Mouse (Mus musculus) liver, postnatal 0 days (tissue): ENCODE measurements at regions not wholly inside any gene's neighbourhood (a gene's known extent, or its start where the extent isn't known, plus 50 kb on each side); places are given as distances from the start of the nearest gene placed in this dataset.

Source experiments
- CTCF ChIP-seq: sonication (generic); IDR thresholded peaks from 2 replicates; pipeline ENCODE4 v1.5.1; 2016; ENCODE audit warnings: antibody characterized with exemption, low read depth
- EP300 ChIP-seq: IDR thresholded peaks from 2 replicates; pipeline ENCODE4 v1.6.1; 2016; ENCODE audit warnings: antibody characterized with exemption, low read depth, mild to moderate bottlenecking

DNA sequence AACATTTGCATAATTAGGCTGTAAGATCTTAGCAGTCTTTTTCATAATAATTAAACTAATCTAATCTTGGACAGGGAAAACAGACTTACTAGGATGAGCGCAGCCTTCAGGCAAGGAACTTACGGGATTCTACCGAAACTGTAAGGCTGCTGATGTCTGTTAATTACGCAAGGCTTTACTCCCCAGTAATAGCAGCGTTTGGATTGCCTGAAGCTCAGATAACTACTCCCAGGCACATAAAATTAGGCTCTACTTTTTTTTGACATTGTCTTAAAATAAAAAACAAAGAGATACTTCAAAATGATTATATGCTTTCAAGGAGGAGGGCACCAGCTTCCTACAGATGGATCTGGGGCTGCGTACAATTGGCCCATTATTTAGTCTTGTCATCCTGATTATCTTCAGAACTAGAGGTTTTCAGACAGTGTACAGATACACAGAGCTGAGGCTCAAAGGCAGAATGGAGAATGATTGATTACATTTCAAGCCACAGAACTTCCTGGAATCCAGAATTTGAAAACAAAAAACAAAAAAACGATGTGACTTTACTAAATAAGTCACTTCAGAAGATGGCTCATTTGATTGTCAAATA is 220.1 kb upstream of the Tbc1d2b start:
- TF ChIP-seq CTCF (no peak), EP300 (no peak)
